Mouse (Mus musculus) CH12.LX (cell line): ENCODE data around the gene Ccdc146.

Experiments
- E2F4 ChIP-seq: IDR thresholded peaks from 2 replicates; pipeline ENCODE4 v1.6.1; 2011; ENCODE audit warnings: low read depth, low read length, improper control_type of control experiment; ENCODE audit not compliant: insufficient replicate concordance
- EP300 ChIP-seq: IDR thresholded peaks from 2 replicates; pipeline ENCODE4 v1.6.1; 2011; ENCODE audit warnings: low read length, improper control_type of control experiment
- MEF2A ChIP-seq: IDR thresholded peaks from 2 replicates; pipeline ENCODE4 v1.6.1; 2014; ENCODE audit warnings: low read depth, mild to moderate bottlenecking, inconsistent platforms, low read length, improper control_type of control experiment, borderline replicate concordance
- POLR2A ChIP-seq: IDR thresholded peaks from 2 replicates; pipeline ENCODE4 v1.6.1; 2011; ENCODE audit warnings: low read depth, mild to moderate bottlenecking, improper control_type of control experiment, low read length
- USF1 ChIP-seq: IDR thresholded peaks from 2 replicates; pipeline ENCODE4 v1.6.1; 2014; ENCODE audit warnings: low read depth, mild to moderate bottlenecking, inconsistent platforms, low read length, improper control_type of control experiment

DNA sequence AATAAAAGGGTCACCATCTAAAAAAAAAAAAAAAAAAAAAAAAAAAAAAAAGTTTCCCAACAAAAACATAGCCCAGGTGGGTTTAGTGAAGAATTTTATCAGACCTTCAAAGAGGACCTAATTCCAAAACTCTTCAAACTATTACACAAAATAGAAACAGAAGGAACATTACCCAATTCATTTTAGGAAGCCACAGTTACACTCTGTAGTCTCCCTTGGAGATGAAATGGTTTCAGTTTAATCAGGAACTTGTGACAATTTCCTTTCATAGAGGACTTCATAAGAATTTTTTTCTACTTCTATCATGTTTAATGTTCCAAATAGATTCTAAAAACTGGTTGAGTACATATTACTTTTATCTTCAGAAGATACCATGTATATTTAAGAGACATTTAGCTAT lies 72.8 kb downstream of the Ccdc146 start:
- TF ChIP-seq POLR2A (no peak), EP300 (no peak), E2F4 (no peak), USF1 (no peak), MEF2A (no peak)
